Mouse (Mus musculus) CH12.LX (cell line): ENCODE measurements around the gene Yy1. TPM values are rescaled to one million over a fixed set of nuclear protein-coding genes. Genes with fewer than 3 reads are reported as not detected.

Source experiments
- DNase-seq: peaks from one replicate; pipeline ENCODE4 v3.0.0-alpha.2; 2013; ENCODE audit errors: extremely low read depth
- H3K27ac ChIP-seq: 2 replicates; pipeline ENCODE4 v1.5.1; 2012; ENCODE audit warnings: low read depth, mild to moderate bottlenecking, control low read depth, moderate library complexity; ENCODE audit not compliant: insufficient read depth
- H3K27me3 ChIP-seq: replicated peaks from 2 replicates; pipeline ENCODE3; 2012; ENCODE audit warnings: inconsistent platforms
- H3K36me3 ChIP-seq, 2 experiments: replicated peaks in 1 of 2; 2 replicates each; pipeline versions ENCODE3 to v1.6.1; 2012; ENCODE audit warnings: inconsistent platforms in 1 of 2, low read length in 1 of 2, mild to moderate bottlenecking in 1 of 2, mixed read lengths in 1 of 2, moderate library complexity in 1 of 2; ENCODE audit not compliant: control insufficient read depth in 1 of 2, insufficient read depth in 1 of 2
- H3K4me1 ChIP-seq, 2 experiments: 2 replicates each; pipeline ENCODE4 v1.6.1; 2012; ENCODE audit warnings: inconsistent platforms in 1 of 2, moderate library complexity in 1 of 2; ENCODE audit not compliant: insufficient read depth in 2 of 2, control insufficient read depth in 1 of 2
- H3K4me2 ChIP-seq: 2 replicates; pipeline ENCODE4 v1.6.1; 2012; ENCODE audit warnings: low read depth, mild to moderate bottlenecking, control low read depth; ENCODE audit not compliant: poor library complexity, insufficient read depth, severe bottlenecking
- H3K4me3 ChIP-seq, 3 experiments: fragments of 150-350 bp in 1 of 3; sonication (generic) in 1 of 3; replicated peaks in 1 of 3; 2 replicates each; pipeline versions ENCODE3 to v1.5.1; 2011 to 2012; ENCODE audit warnings: low read depth in 2 of 3, low read length in 2 of 3, mild to moderate bottlenecking in 2 of 3, moderate library complexity in 2 of 3, control low read depth in 1 of 3, improper control_type of control experiment in 1 of 3, inconsistent platforms in 1 of 3, mixed read lengths in 1 of 3; ENCODE audit not compliant: poor library complexity in 1 of 3
- H3K79me2 ChIP-seq: replicated peaks from 2 replicates; pipeline ENCODE4 v1.6.1; 2012; ENCODE audit warnings: mild to moderate bottlenecking, moderate library complexity; ENCODE audit not compliant: control insufficient read depth, poor library complexity, insufficient read depth, severe bottlenecking; ENCODE audit errors: extremely low read depth
- H3K9ac ChIP-seq: 2 replicates; pipeline ENCODE4 v1.6.1; 2012; ENCODE audit warnings: low read depth, mild to moderate bottlenecking, control low read depth, moderate library complexity; ENCODE audit not compliant: insufficient read depth
- H3K9me3 ChIP-seq: replicated peaks from 2 replicates; pipeline ENCODE3; 2012; ENCODE audit warnings: low read length, inconsistent platforms, mixed read lengths
- CHD2 ChIP-seq: IDR thresholded peaks from 2 replicates; pipeline ENCODE4 v1.6.1; 2011; ENCODE audit warnings: low read length, improper control_type of control experiment
- E2F4 ChIP-seq: IDR thresholded peaks from 2 replicates; pipeline ENCODE4 v1.6.1; 2011; ENCODE audit warnings: low read depth, low read length, improper control_type of control experiment; ENCODE audit not compliant: insufficient replicate concordance
- ELF1 ChIP-seq: IDR thresholded peaks from 2 replicates; pipeline ENCODE4 v1.6.1; 2014; ENCODE audit warnings: low read depth, mild to moderate bottlenecking, inconsistent platforms, low read length, improper control_type of control experiment
- EP300 ChIP-seq: IDR thresholded peaks from 2 replicates; pipeline ENCODE4 v1.6.1; 2011; ENCODE audit warnings: low read length, improper control_type of control experiment
- HCFC1 ChIP-seq: IDR thresholded peaks from 2 replicates; pipeline ENCODE4 v1.6.1; 2012; ENCODE audit warnings: low read depth, mild to moderate bottlenecking, inconsistent platforms, low read length, improper control_type of control experiment
- JUN ChIP-seq: IDR thresholded peaks from 2 replicates; pipeline ENCODE4 v1.6.1; 2011; ENCODE audit warnings: low read depth, mild to moderate bottlenecking, low read length, improper control_type of control experiment, moderate library complexity; ENCODE audit not compliant: insufficient read depth
- KAT2A ChIP-seq: IDR thresholded peaks from 2 replicates; pipeline ENCODE4 v1.6.1; 2012; ENCODE audit warnings: low read length, improper control_type of control experiment, inconsistent platforms; ENCODE audit not compliant: insufficient replicate concordance
- MAFK ChIP-seq: IDR thresholded peaks from 2 replicates; pipeline ENCODE4 v1.6.1; 2011; ENCODE audit warnings: low read length, improper control_type of control experiment; ENCODE audit not compliant: insufficient replicate concordance
- MAX ChIP-seq: IDR thresholded peaks from 2 replicates; pipeline ENCODE4 v1.6.1; 2011; ENCODE audit warnings: low read length, improper control_type of control experiment
- MAZ ChIP-seq: IDR thresholded peaks from 2 replicates; pipeline ENCODE4 v1.6.1; 2012; ENCODE audit warnings: low read depth, mild to moderate bottlenecking, inconsistent platforms, low read length, improper control_type of control experiment, moderate library complexity
- MEF2A ChIP-seq: IDR thresholded peaks from 2 replicates; pipeline ENCODE4 v1.6.1; 2014; ENCODE audit warnings: low read depth, mild to moderate bottlenecking, inconsistent platforms, low read length, improper control_type of control experiment, borderline replicate concordance
- MXI1 ChIP-seq: IDR thresholded peaks from 2 replicates; pipeline ENCODE4 v1.6.1; 2011; ENCODE audit warnings: mild to moderate bottlenecking, low read depth, low read length, improper control_type of control experiment
- NRF1 ChIP-seq: IDR thresholded peaks from 2 replicates; pipeline ENCODE4 v1.6.1; 2014; ENCODE audit warnings: low read depth, mild to moderate bottlenecking, inconsistent platforms, low read length, improper control_type of control experiment, moderate library complexity
- PAX5 ChIP-seq: IDR thresholded peaks from 2 replicates; pipeline ENCODE4 v1.6.1; 2012; ENCODE audit warnings: low read length, inconsistent platforms, mixed read lengths
- POLR2A ChIP-seq: IDR thresholded peaks from 2 replicates; pipeline ENCODE4 v1.6.1; 2011; ENCODE audit warnings: low read depth, mild to moderate bottlenecking, improper control_type of control experiment, low read length
- POLR2AphosphoS2 ChIP-seq: IDR thresholded peaks from 2 replicates; pipeline ENCODE4 v1.6.1; 2011; ENCODE audit warnings: low read depth, low read length, improper control_type of control experiment
- RCOR1 ChIP-seq: conservative IDR thresholded peaks from 2 replicates; pipeline ENCODE4 v1.6.1; 2012; ENCODE audit warnings: low read depth, mild to moderate bottlenecking, inconsistent platforms, low read length, improper control_type of control experiment
- SIN3A ChIP-seq: IDR thresholded peaks from 2 replicates; pipeline ENCODE4 v1.6.1; 2012; ENCODE audit warnings: low read length, improper control_type of control experiment, inconsistent platforms
- TBP ChIP-seq: conservative IDR thresholded peaks from 2 replicates; pipeline ENCODE4 v1.6.1; 2011; ENCODE audit warnings: low read depth, low read length, improper control_type of control experiment
- TCF12 ChIP-seq: IDR thresholded peaks from 2 replicates; pipeline ENCODE4 v1.6.1; 2014; ENCODE audit warnings: low read depth, mild to moderate bottlenecking, inconsistent platforms, low read length, improper control_type of control experiment
- UBTF ChIP-seq: IDR thresholded peaks from 2 replicates; pipeline ENCODE4 v1.6.1; 2012; ENCODE audit warnings: low read depth, mild to moderate bottlenecking, inconsistent platforms, low read length, improper control_type of control experiment, moderate library complexity
- ZMIZ1 ChIP-seq: IDR thresholded peaks from 2 replicates; pipeline ENCODE4 v1.6.1; 2012; ENCODE audit warnings: low read depth, mild to moderate bottlenecking, inconsistent platforms, low read length, improper control_type of control experiment
- ZNF384 ChIP-seq: IDR thresholded peaks from 2 replicates; pipeline ENCODE4 v1.6.1; 2012; ENCODE audit warnings: low read depth, low read length, improper control_type of control experiment, inconsistent platforms
- dilution Hi-C: fragments of 300-500 bp; cut with MboI; formaldehyde crosslinking; loops from 2 replicates; pipeline ENCODE4 v1.14.3; 2020; ENCODE audit warnings: low sequenced_read_pairs; ENCODE audit not compliant: extremely low pct_unique_long_range_greater_than_20kb, extremely low pct_ligation_motif_present
- in situ Hi-C: fragments of 300-500 bp; cut with MboI; formaldehyde crosslinking; loops from 3 replicates; pipeline ENCODE4 v1.14.3; 2019; ENCODE audit warnings: low sequenced_read_pairs, low pct_ligation_motif_present, low pct_unique_long_range_greater_than_20kb, mixed read lengths
- polyA plus RNA-seq: library from polyadenylated mRNA; unstranded; fragments of >175 nt; gene quantifications from 2 replicates; pipeline ENCODE4 v1.2.1, GENCODE M21; 2012; ENCODE audit warnings: low read depth; ENCODE audit not compliant: insufficient read length
- total RNA-seq, 2 experiments: library from RNA; depleted of rRNA; stranded (reverse); fragments of 300-350 nt in 1 of 2; fragments of >200 nt in 1 of 2; gene quantifications; 2 replicates each; pipeline ENCODE4 v1.2.3; 2012 to 2014

Yy1 gene
- total RNA-seq (2012; rRNA removed) (30.8 and 34.6 TPM in 2 replicates), total RNA-seq (2014; rRNA removed) (51.7 and 54.9 TPM in 2 replicates), polyA plus RNA-seq (53.9 and 56.8 TPM in 2 replicates)

GRCm38 (mm10) chr12:108792546-108793452 is at the start of gene Yy1:
Gene Yy1, plus strand, starts transcription at chr12:108792973.
- H3K4me2 ChIP-seq = no peak within 1 kb of the TSS
- peak within 1 kb of the TSS; percentile 93 for H3K9ac ChIP-seq
- H3K79me2 ChIP-seq = peaks cover 76% of the 10 kb centered on the region
- peak; percentile 81 for TF ChIP-seq ELF1
- TF ChIP-seq EP300 = no peak
- 0 out of 2 replicates have a peak, but pooled peaks have one; percentile 68 for TF ChIP-seq MEF2A
- peak; percentile 68 for TF ChIP-seq TCF12
- peak; percentile 70; the same call in 1 of the 2 replicates for TF ChIP-seq KAT2A
- peak; percentile 97 for TF ChIP-seq CHD2
- peak; percentile 84; the same call in 1 of the 2 replicates for TF ChIP-seq SIN3A
- peak; percentile 70 for TF ChIP-seq NRF1
- TF ChIP-seq ZMIZ1 = peak; percentile 65; the same call in 1 of the 2 replicates
- peak; percentile 80 for TF ChIP-seq POLR2A
- no peak for TF ChIP-seq MAX
- TF ChIP-seq MAZ = peak; percentile 95
- TF ChIP-seq MXI1 = 0 out of 2 replicates have a peak, but pooled peaks have one; percentile 52
- no peak for TF ChIP-seq JUN
- TF ChIP-seq RCOR1 = peak; percentile 83
- TF ChIP-seq MAFK = no peak
- peak; percentile 68 for TF ChIP-seq HCFC1
- H3K36me3 ChIP-seq = peaks cover 0 to 33% of the 10 kb centered on the region in 2 experiments
- H3K4me1 ChIP-seq = peaks cover 2 to 43% of the 10 kb centered on the region in 2 experiments; a peak in 2 of 4 replicates
- dilution Hi-C loops (no loop called here), in situ Hi-C loops (no loop called here)
- DNase-seq = peak; percentile 96
- peak within 1 kb of the TSS; percentile 97 to 100 (median 97) for H3K4me3 ChIP-seq
- H3K9me3 ChIP-seq = peaks cover 2% of the 10 kb centered on the region
- no peaks in the 10 kb centered on the region for H3K27me3 ChIP-seq
- H3K27ac ChIP-seq = peak within 1 kb of the TSS; percentile 94

- no peak for TF ChIP-seq EP300
- no peak for TF ChIP-seq MXI1
- no peak for TF ChIP-seq MAFK
- TF ChIP-seq PAX5 = no peak
- TF ChIP-seq MEF2A = no peak
- TF ChIP-seq TBP = no peak
- no peak for TF ChIP-seq ZMIZ1
- no peak for TF ChIP-seq UBTF
- no peak for TF ChIP-seq KAT2A
- no peak for TF ChIP-seq E2F4
- no peak for TF ChIP-seq MAX
- no peak for TF ChIP-seq ZNF384
- TF ChIP-seq POLR2AphosphoS2 = no peak
- TF ChIP-seq POLR2A = no peak
- TF ChIP-seq NRF1 = no peak
- in situ Hi-C loops = no loop called here
- Histone ChIP-seq H3K9me3 (peaks cover 3% of the 10 kb centered on the region), H3K27me3 (peaks cover 13% of the 10 kb centered on the region), H3K4me3 (no peak overlapping the region), H3K27ac (no peak overlapping the region), H3K4me2 (no peak overlapping the region), H3K79me2 (no peaks in the 10 kb centered on the region), H3K36me3 (no peaks in the 10 kb centered on the region), H3K9ac (no peak overlapping the region), H3K4me1 (0 out of 4 replicates have a peak, but pooled peaks cover 0 to 3% of the 10 kb centered on the region in 2 experiments)
- dilution Hi-C loops = no loop called here
- no peak for DNase-seq
Measured at GRCm38 (mm10) chr12:108745990-108746389, 46.8 kb upstream of the Yy1 start.
